Mouse (Mus musculus): Measurements from ENCODE around the gene Krt20.

DNA sequence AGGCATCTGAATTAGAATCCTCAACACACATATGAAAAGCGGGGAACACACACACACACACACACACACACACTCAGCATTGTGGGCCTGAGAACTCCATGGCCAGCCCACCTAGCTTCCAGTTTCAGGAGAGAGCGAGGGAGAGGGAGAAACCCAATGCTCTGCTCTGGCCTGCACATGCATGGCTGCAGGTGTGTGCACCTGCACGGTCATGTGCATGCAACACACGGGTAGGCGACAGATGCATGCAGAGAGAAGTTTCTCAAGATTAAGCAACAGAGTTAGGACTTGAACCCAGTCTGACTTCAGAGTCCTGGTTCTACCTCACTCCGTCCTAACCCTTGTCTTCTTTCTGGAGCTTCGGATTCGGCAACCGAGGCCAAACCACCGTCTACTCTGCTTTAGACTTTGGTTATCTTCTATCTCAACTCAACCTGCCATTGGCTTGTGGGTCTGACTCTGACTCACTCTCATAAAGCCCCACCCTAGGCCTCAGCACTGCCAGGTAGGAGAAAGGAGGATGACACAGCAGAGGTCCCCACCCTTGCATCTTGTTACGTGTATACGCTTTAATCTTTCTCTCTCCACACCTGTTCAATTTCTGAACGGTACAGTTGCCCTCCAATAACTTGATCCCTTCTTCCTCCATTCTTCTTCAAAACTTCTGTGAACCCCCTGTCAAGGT, 23.3 kb downstream of the Krt20 start:
- no peak for TF ChIP-seq GATA1 (IDR thresholded peaks at IDR 0.05; ENCODE audit: borderline replicate concordance, low read length)
- TF ChIP-seq FLI1 (IDR thresholded peaks at IDR 0.05; ENCODE audit: low read length) = no peak

Measured in megakaryocyte, embryonic 14.5 days (primary cell).